21 mouse cellular contexts compared by ENCODE assay signal in genomic region chr10:77560090-77560489, GRCm38 (mm10). TPM values are rescaled to one million over a fixed set of nuclear protein-coding genes. Genes with fewer than 3 reads are reported as not detected.
"Had no signal": no experiment of that assay in that cellular context is flagged by ENCODE, and none has a peak within 500 bp of the region (broad histone marks: within the 10 kb centered on the region; RNA-seq: fewer than 3 reads in every experiment).

No protein-coding gene starts in this region.

- H3K36me3 ChIP-seq: neural tube, embryonic 13.5 days; neural tube, embryonic 15.5 days; stomach, embryonic 15.5 days had no signal

- H3K4me1 ChIP-seq: neural tube, embryonic 13.5 days; neural tube, embryonic 15.5 days; stomach, embryonic 15.5 days had no signal

- H3K9me3 ChIP-seq: neural tube, embryonic 13.5 days; neural tube, embryonic 15.5 days; stomach, embryonic 15.5 days had no signal

- H3K27ac ChIP-seq: neural tube, embryonic 13.5 days; neural tube, embryonic 15.5 days; stomach, embryonic 15.5 days; stomach, postnatal 0 days had no signal

- H3K4me2 ChIP-seq: neural tube, embryonic 13.5 days; neural tube, embryonic 15.5 days; stomach, embryonic 15.5 days had no signal

- DNase-seq: retina, postnatal 1 day; right cerebral cortex, adult 18-20 months; right cerebral cortex, postnatal 14 days; right cerebral cortex, postnatal 25 days; right cerebral cortex, postnatal 4 days; spleen, adult 18-20 months; thymus, adult 18-20 months; thymus, adult 2 months; thymus, postnatal 14 days; thymus, postnatal 25 days; thymus, postnatal 36 days; thymus, postnatal 4 days had no signal

- H3K4me3 ChIP-seq: neural tube, embryonic 13.5 days; neural tube, embryonic 15.5 days; stomach, embryonic 15.5 days had no signal

- H3K9ac ChIP-seq: neural tube, embryonic 13.5 days; neural tube, embryonic 15.5 days; stomach, embryonic 15.5 days had no signal

- H3K27me3 ChIP-seq: neural tube, embryonic 13.5 days; neural tube, embryonic 15.5 days; stomach, embryonic 15.5 days had no signal

RNA-seq across cellular contexts. Expression of gene Gm49325, which starts 45.9 kb away (rescaled TPM):
- total RNA-seq: neutrophil, adult 5-6 weeks had no signal
- polyA plus RNA-seq: small intestine, adult 2 months; spleen, adult 2 months; stomach, embryonic 14.5 days; testis, adult 2 months; thymus, adult 2 months had no signal
